Mouse (Mus musculus): Measurements from ENCODE around the gene Mmp14. TPM values are rescaled to one million over a fixed set of nuclear protein-coding genes. Genes with fewer than 3 reads are reported as not detected.

The Mmp14 gene
- total RNA-seq, 2 experiments from 2014 or later, result 215 to 216 TPM

DNA sequence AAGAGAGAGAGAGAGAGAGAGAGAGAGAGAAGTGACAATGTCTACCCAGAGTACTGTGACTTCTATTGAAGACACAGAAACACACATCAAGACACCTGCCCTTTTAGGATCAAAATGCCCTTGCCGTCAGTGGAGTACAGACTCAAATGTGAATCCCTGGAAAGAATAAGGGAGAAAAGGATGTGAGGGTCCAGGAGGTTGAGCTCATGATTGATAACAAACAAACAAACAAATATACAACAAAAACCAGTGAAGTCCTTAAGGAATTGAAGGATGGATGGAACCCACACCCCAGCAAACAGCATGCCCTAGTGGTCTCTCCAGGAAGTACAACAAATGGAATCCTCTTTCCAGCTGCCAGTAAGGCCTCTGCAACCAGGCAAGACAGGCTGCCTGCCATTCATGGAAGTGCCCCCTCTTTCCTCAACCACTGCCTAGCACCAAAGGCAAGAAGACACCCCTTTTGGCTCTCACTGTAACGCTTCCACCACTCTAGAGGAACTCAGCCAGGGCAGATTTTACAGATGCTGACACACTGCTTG lies 18.7 kb upstream of the Mmp14 start:
- DNase-seq (ENCODE audit: low spot score in 2 of 2), result no peak

DNA sequence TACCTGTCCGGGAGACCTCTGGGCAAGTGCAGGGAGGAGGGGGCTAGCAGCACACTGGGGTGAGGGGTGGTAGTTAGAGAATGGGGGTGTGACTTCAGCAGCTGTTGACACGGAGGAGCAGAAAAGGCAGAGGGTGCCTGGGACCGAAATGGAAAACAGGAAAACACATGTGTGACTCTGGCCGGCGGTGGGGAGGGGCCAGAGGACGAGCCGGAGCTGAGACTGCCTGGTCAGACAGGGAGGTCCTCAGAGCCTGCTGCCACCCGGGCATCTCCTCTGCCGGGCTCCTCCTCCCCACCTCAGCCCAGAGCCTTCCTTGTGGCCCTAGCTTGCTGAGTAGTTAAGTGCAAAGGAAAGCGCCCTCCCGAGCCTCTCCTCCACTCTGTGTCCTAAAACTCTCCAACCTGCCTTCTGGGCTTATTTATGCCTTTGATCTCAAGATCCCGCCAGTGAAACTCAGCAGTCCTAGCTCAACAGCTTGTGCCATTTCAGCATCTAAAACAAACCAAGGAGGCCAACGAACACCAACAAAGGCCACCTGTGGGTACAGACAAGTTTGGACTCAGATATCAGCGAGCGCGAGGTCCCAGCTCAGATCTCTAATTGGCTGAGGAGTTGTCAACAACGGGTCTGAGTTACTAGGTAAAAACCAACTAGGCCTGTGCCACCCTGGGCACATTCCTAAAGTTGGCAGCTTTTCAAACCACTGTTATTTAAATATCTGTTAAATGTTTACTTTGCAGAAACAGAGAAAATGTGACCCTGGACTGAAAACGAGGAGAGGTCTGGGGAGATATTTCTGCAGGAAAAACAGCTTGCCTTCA lies 17.3 kb upstream of the Mmp14 start:
- DNase-seq (ENCODE audit: low spot score in 2 of 2), result no peak

DNA sequence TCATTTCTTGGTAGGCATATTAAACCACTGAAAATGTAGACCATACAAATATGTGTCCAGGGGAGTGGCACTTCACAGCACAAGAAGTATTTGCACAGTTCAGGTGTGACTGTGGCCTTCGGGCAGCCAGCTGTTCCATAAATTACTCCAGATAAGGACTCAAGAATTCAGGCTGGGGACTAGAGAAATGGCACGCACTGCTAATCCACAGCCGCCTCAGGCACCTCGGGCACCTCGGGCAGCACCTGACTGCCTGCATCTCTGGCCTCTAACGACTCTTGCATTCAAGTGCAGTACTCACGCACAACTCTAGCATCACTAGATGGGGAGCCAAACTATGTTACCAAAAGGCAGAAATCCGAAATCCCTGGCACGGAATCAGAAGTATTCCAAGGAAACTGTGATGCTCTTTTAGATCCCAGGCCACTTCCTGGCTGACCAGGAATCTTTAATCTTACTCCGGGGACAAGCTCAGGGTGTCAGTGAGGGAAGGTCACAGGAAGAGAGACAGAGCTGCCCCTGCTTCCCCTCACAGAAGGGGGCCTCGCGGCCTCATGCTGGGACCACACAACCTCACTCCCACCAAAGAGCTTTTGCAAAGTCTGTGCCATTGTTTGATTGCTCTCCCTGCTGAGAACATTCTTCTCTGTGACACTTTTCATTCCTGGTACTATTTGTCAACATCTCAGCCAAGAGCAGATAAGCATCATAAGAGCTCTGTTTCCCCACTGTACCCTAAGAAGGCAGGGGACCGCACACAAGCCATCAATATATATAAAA lies 16.0 kb upstream of the Mmp14 start:
- DNase-seq (ENCODE audit: low spot score in 2 of 2), result no peak

DNA sequence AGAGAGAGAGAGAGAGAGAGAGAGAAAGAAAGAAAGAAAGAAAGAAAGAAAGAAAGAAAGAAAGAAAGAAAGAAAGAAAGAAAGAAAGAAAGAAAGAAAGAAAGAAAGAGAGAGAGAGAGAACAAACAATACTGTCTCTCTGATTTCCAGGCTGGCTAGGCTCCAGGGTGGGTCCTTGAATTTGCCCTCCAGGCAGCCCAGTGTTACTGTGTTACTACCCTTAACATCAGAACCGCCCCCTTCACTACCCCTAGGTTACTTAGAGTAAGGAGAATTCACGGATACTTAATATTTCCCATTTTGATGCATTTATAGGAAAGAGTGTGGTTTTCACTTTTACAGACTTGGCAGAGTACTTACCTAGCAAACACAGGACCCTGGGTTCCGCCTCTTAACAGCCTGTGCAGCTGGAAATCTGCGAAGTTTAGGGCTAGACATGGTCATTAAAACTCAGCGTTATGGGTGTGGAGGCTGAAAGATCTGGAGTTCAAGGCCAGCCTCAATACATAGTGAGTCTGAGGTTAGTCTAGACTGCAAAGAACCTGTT lies 15.1 kb upstream of the Mmp14 start:
- DNase-seq (ENCODE audit: low spot score in 2 of 2), result no peak

DNA sequence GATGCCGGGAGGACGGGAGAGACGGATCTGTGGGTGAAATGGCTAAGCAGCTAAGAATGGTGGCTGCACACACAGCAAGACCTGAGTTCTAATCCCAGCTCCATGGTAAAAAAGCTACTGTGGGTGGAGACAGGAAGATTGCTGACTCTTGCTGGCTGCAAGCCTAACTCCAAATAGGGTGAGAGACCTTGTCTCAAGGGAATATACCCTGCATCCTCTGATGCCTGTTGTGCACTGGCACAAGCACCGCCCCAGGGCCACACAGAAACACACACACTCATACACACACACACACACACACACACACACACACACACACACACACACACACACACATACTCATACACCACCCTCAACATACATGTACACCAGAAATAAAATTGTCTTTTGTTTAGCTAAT lies 14.6 kb upstream of the Mmp14 start:
- no peak for DNase-seq (ENCODE audit: low spot score in 2 of 2)

DNA sequence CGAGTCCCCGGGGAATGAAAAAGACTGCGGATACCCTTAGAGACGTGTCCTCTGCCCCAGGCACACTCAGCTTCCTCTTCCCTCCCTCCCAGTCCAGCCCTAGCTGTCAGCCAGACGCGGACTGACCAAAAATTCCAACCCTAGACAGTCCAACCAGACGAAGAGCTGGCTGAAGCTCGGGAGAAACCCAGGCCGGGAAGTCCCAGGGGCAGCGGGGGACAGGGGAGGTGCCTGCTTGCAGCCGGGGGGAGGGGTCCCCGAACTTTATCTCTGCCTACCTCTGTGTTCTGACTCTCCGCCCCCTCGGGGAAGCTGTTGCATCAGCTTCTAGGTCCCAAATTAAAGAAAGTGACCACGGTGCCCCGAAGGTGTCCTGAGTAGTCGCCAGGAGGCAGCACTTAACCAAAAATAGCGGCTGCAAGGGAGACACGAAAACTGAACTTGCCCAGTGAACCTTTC lies 13.8 kb upstream of the Mmp14 start, which contains the start of gene Slc7a7:
Gene Slc7a7 (minus strand): TSS at position 158 of the 459 bp plus-strand sequence.
- DNase-seq (ENCODE audit: low spot score in 2 of 2), result no peak

DNA sequence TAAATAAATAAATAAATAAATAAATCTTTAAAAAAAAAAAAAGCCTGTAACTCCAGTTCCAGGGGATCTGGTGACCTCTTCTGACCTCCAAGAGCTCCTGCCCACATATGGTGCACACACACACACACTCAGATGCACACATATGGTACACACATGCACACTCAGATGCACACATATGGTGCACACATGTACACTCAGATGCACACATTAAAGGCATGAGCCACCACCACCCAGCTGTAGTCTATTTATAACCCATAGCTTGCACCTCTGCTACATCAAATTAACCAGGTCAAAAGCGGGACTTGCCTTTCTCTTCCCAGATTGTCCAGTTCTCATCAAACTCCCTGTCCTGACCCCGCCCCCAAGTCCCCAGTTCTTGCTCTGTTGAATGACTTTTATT lies 10.4 kb upstream of the Mmp14 start:
- DNase-seq (ENCODE audit: low spot score in 2 of 2), result no peak

DNA sequence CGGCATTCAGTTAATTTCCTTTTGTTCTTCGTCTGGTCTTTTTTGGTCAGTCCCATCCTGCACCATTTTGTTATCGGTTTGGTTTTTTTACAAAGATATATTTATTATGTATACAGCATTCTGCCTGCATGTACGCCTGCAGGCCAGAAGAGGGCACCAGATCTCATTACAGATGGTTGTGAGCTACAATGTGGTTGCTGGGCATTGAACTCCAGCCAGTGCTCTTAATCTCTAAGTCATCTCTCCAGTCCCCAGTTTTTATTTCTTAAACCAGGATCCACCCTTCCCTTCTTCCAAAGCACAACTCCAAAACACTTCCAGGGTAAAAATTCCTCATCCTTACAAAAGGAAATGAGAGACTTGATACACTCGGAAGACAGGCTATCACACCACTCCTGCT lies 8.0 kb upstream of the Mmp14 start:
- DNase-seq (ENCODE audit: low spot score in 2 of 2), result no peak

DNA sequence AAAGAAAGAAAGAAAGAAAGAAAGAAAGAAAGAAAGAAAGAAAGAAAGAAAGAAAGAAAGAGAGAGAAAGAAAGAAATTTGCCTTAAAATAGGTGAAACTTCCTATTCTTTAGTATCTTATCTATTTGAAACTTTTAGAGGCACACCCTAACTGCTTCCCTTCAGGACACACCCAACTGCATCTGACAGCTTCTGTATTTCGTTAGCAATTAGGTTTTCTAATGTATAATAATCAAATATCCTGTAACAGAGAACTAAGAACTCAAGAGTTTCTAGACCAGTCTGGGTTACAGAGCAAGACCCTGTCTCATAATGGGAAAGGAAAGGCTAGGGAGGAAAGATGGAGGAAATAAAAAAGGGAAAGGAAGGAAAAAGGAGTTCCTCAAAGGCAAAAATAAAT lies 6.8 kb upstream of the Mmp14 start:
- no peak for DNase-seq (ENCODE audit: low spot score in 2 of 2)

DNA sequence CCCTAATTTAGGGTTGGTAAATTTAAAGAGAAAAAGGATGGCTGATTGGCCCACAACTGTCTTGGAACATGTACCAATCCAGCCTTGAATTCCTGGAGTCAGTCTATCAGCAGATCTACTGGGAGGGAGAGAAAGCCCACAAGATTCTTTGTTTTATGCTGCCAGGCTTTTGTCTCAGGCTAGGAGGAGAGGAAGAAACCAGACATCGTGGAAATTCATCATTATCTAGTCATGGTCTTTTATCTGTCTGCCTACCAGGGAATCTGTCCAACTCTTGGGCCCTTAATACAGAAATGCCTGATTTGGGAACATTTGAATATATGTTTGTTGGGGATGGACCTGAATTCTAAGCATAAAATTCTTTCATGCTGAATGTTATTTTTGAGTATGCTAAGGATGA lies 5.9 kb upstream of the Mmp14 start:
- no peak for DNase-seq (ENCODE audit: low spot score in 2 of 2)

DNA sequence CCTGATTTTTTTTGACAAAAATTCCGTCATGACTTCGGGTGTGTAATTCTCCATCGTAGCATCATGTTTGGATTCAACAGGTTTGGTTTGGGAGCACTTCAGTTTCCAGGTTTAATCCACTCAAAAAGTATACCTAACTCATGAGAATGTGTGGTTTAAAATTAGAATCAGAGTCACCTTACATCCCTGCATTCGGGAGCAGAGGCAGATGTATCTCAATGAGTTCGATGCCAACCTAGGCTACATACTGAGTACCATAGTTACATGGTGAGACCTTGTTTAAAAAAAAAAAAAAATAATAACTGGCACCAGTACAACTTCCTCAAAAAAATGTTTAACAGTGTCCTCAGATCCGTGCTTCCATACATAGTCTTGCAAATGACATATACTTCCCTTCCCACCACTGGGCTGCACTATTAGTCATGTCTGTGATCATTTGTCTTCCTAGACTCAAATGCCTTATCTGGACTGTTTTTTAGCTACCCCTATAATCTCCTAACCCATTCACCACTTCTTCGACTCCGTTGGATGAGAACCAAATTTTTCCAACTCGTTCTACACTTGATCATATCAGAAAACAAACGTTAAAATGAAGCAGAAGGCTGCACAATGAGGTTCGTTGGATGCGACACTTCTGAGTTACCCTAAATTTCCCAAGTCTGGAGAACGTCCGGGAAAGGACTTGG lies 5.3 kb upstream of the Mmp14 start:
- no peak for DNase-seq (ENCODE audit: low spot score in 2 of 2)

DNA sequence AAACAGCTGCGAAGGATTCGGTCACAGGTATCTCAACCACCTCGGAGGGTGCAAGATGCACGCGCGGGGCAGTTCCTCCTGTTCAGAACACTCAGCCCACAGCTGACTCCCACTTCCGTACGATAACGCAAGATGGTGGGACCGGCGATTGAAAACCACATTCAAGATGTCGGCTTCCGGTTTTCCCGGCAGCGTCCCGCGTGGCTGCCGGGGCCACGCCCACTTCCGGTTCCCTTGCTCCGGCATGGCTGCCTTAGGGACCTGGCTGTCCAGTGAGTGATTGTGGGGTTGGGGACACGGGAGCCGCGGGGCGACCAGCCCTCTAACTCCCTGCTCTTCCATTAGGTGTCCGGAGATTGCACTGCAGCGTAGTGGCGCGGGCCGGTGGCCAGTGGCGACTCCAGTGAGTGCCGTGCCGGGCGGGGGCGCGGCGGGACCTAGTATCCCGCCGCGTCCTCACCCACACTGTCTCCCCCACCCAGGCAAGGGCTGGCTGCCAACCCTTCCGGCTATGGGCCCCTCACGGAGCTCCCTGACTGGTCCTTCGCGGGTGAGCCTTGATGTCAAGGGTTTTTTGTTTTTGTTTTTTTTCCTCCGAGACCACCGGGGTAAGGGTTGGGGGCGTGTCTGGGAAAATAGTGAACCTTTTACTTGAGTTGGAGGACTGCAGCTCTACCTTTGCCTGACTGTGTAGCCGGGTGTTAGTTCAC lies 4.6 kb upstream of the Mmp14 start, which contains the start of gene Mrpl52:
Gene Mrpl52 (plus strand): TSS at position 221 of the 710 bp plus-strand sequence.
- peak; percentile 81 to 85 for DNase-seq (ENCODE audit: low spot score in 2 of 2)

DNA sequence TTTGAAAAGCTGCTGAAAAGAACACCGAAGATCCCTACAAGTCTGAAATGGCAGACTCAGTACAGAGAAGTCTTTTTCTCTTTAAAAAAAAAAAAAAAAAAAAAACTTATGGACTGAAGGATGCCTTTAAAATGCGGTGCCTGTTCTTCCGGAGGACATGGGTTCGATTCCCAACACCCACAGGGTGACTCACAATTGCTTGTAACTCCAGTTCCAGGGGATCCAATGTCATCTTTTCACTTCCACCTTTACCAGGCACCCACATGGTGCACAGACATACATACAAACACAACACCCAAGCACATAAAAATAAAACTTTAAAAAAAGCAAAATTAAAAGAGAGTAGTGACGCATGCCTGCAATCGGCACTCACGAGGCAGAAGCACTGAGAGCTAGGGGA lies 3.7 kb upstream of the Mmp14 start:
- DNase-seq (ENCODE audit: low spot score in 2 of 2), result no peak

DNA sequence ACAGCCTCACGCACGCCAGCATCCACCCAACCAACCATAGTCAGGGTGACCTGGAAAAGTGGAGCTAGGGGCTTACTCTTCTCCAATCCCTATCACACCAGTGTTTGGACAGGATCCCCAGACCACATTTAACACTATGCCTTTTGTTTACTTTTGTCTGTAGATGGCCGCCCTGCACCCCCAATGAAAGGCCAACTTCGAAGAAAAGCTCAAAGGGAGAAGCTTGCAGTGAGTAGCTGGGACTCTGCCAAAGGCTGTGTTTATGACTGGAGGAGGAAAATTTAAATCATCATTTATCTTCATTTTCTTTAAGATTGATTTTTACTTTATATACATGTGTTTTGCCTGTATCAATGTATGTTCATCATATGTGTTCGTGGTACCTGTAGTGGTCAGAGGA lies 3.0 kb upstream of the Mmp14 start:
- no peak for DNase-seq (ENCODE audit: low spot score in 2 of 2)

DNA sequence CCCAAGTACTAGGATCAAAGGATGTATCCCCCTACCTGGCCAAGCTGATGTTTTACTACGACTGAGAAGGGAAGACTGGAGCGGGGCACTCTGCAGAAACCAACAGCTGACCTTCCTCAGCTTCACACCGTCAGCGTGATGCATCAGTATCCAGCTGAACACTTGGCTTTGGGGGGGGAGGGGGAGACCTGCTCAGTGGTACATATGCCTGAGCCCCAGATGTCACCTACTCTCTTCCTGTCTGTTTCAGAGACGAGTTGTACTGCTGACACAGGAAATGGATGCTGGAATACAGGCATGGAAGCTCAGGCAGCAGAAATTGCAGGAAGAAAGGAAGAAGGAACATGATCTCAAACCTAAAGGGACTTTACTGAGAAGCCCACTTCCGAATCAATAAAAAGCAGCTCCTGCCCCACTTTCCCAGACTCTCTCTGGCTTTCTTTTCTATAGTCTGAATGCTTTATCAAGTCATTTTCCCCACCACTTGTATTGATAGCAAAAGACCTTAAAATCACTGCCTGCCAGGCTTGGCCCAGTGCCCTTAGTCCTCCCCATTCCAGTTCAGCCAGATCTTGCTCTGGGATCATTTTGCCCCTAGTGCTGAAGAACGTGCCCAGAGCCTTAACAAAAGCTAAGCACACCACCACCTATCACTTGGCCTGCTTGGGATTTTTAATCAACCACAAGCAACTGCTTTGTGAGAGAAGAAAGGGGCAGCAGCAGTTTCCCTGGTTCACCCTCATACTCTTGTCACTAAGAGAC lies 1.9 kb upstream of the Mmp14 start:
- DNase-seq (ENCODE audit: low spot score in 2 of 2), result no peak

DNA sequence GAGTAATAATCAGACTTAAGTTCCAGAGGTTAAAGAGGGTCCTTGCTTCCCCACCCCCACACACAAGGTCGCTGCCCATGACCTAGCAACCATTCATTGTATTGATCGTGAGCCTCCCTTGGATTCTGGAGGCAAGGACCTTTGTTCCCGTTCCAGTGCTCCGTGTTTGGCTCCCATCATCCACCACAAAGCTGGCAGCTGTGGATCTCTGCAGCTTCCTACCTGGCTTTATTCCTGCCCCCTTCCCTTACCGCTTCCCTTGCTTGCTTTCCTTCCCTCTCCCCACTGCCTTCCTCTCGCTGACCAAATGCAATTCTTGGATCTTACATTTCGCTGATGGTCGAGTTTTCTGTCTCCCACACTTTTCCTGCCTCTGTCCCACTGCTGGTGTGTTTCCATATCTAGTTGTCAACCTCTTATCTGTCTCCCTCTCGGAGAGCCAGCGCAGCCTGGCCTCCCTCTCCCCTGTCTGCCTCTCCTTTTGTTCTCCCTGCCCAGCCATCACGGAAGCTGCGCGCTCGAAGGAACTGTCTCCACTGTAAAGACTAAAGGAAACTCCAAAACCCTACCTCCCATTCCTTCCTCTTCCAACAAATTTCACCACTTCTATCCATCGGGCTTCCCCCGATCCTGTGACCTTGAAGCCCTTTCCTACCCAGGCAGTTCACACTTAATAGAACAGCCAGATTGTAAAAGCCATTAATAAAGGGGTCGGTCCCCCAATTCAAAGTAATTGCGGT lies 836 bp upstream of the Mmp14 start:
- no peak for DNase-seq (ENCODE audit: low spot score in 2 of 2)

DNA sequence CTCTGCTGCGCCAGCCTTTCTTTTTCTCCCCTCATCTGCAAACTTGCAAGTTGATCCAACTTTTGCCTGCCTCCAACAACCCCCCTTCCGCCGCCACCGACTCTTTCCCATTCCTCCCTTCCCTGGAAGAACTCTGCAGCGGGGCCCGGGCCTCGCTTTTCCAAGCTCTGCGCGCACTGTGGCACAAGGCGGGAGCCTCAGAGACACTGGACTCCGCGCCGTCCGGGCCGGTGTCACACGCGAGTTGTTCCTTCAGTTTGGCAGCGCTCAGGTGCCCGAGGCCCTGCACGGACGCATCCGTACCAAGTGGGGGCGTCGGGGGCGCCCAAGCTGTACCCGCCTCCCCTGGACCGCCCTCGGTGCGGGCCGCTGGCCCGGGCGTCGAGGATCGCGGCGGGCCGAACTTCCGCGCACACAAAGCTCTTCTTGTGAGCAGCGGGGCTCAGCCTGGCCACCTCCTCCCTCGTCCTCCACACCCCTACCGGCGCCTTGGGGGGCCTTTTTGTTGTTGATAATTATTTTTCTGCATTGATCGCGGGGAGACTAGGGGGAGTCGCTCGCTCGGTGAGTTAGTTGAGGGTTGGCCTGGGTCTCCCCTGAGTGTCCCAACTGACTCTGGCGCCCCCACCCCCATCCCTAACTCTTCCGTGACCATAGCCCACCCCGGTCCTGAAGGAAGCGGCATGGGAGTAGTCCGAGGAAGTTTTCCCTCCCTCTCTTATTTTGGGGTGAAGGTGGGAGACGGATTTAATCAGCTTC lies 845 bp downstream of the Mmp14 start:
- no peak for DNase-seq (ENCODE audit: low spot score in 2 of 2)

Data from adrenal gland, postnatal 4 days (tissue).